Mouse (Mus musculus): ENCODE measurements around the gene Mboat1. TPM values are rescaled to one million over a fixed set of nuclear protein-coding genes. Genes with fewer than 3 reads are reported as not detected.

Mboat1 gene
- polyA plus RNA-seq, 1 experiment, result 2.9 TPM

DNA sequence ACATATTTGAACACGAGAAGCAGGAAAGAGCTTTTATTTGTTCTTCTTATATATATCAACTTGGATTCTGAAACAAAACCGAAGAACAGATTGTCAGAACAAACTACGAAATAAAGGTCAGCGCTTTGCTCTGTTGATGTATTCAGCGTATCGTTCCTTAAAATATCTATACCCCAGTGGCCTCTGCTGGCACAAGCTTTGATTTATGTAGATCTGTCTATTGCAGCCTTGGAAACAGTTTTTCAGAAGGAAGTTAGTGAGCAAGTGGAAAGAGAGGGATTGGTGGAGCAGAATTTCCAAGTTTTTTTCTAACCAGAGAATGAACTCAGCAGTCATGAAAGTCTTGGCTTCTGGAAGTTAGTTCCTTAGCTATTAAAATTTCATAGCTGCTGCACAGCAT, 103.1 kb downstream of the Mboat1 start:
- 85% methylated on average over 6 of the region's 6 CpGs for WGBS
- Histone ChIP-seq H3K4me3 (replicated peaks; ENCODE audit: control insufficient read depth, low read depth, low read length) (no peak overlapping the region), H3K4me1 (ENCODE audit: control insufficient read depth, insufficient read depth, low read length) (no peaks in the 10 kb centered on the region), H3K27ac (ENCODE audit: control insufficient read depth, insufficient read depth, low read depth, low read length, poor library complexity) (no peak overlapping the region)
- TF ChIP-seq CTCF (IDR thresholded peaks at IDR 0.05; ENCODE audit: control insufficient read depth, insufficient read depth, low read length), result no peak
- no peak for TF ChIP-seq POLR2A (IDR thresholded peaks at IDR 0.05; ENCODE audit: borderline replicate concordance, control insufficient read depth, low read depth, low read length)

DNA sequence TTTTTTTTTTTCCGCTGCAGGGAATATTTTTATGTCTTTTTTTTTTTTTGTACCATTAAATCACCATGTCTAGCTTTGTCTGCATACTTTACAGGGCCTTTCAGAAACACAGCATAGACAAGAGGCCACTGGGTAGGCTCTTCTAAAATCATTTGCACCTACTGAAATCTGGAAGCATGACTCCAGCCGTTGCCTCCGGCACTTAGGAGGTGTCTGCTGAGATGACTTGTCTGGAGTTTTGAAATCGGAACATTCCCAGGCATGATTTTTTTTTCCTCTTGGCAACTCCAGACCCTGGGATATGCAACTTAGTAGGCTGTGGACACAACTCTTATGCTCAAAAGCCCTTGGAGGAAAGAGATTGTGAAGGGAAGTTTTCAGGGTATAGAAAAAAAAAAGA, 109.3 kb downstream of the Mboat1 start:
- H3K4me3 ChIP-seq (replicated peaks; ENCODE audit: control insufficient read depth, low read depth, low read length), result no peak overlapping the region
- whole genome bisulfite sequencing, result 95% methylated on average over 4 of the region's 4 CpGs
- TF ChIP-seq POLR2A (IDR thresholded peaks at IDR 0.05; ENCODE audit: borderline replicate concordance, control insufficient read depth, low read depth, low read length), result no peak
- no peak for TF ChIP-seq CTCF (IDR thresholded peaks at IDR 0.05; ENCODE audit: control insufficient read depth, insufficient read depth, low read length)
- no peak overlapping the region for H3K27ac ChIP-seq (ENCODE audit: control insufficient read depth, insufficient read depth, low read depth, low read length, poor library complexity)
- H3K4me1 ChIP-seq (ENCODE audit: control insufficient read depth, insufficient read depth, low read length), result no peaks in the 10 kb centered on the region

DNA sequence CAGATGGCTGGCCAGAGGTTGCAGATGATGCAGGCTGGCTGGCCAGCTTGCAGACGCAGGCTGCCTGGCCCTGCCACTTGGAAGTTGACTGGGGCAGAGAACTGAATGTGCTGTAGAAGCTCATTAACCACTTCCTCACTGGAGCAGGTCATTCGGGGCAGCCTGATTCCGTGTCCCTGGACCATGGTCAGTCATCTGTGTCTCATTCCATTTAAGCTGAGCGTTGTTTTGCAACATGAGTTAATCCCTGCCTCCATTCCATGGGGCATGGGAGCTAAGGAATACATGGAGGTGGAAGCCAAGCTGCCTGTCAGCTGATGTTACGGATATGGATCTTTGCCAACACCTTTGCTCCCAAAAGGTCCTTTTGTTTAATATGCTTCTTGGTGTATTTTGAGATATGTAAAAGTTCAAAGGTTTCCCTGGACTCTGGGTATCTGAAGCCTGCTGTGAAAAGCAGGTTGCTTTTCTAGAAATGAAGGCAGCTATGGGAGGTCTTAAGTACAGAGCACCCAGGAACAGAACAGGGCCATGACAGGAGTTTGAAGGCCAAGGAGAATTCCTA, 114.1 kb downstream of the Mboat1 start:
- Histone ChIP-seq H3K4me1 (ENCODE audit: control insufficient read depth, insufficient read depth, low read length) (peaks cover 1% of the 10 kb centered on the region; the same call in 1 of the 2 replicates), H3K4me3 (replicated peaks; ENCODE audit: control insufficient read depth, low read depth, low read length) (no peak overlapping the region), H3K27ac (ENCODE audit: control insufficient read depth, insufficient read depth, low read depth, low read length, poor library complexity) (no peak overlapping the region)
- 56% methylated on average over 5 of the region's 5 CpGs for WGBS
- TF ChIP-seq CTCF (IDR thresholded peaks at IDR 0.05; ENCODE audit: control insufficient read depth, insufficient read depth, low read length) (no peak), POLR2A (IDR thresholded peaks at IDR 0.05; ENCODE audit: borderline replicate concordance, control insufficient read depth, low read depth, low read length) (no peak)

DNA sequence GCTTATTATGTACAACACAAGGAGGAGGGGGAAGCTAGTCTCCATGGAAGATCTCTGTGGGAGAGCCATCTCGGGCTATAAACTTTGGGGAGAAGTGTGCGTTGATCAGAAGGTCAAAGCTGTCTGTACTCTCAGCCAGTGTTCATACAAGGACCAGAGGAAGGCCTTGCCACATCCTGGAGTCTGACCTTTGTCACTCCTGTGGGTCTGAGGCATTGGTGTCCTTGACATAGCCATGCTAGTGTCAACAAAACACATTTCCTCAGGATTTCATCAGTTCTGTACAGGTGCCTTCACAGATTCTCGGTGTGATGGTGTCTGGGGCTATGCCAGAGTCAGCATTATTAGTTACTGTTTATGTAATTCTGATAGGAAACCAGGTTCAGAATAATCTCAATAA, 115.1 kb downstream of the Mboat1 start:
- 70% methylated on average over 3 of the region's 3 CpGs for WGBS

DNA sequence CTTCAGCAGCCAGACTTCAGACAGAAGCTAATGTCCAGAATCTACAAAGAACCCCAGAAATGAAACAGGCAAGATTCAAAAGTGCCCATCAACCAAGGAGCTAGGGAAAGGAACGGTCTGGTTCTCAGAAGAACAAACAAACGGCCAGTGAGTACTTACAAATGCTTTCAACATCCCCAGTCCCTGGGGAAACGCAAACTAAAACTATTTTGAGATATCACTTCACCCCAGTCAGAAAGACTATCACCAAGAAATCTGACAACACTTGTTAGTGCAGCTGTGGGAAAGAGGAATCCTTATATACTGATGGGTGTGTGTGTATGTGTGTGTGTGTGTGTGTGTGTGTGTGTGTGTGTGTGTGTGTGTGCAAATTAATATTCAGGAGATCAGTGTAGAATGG, 116.4 kb downstream of the Mboat1 start:
- Histone ChIP-seq H3K4me1 (ENCODE audit: control insufficient read depth, insufficient read depth, low read length) (peaks cover 1% of the 10 kb centered on the region; the same call in 1 of the 2 replicates), H3K4me3 (replicated peaks; ENCODE audit: control insufficient read depth, low read depth, low read length) (no peak overlapping the region), H3K27ac (ENCODE audit: control insufficient read depth, insufficient read depth, low read depth, low read length, poor library complexity) (no peak overlapping the region)
- 40% methylated on average over 3 of the region's 3 CpGs for WGBS
- no peak for TF ChIP-seq POLR2A (IDR thresholded peaks at IDR 0.05; ENCODE audit: borderline replicate concordance, control insufficient read depth, low read depth, low read length)
- no peak for TF ChIP-seq CTCF (IDR thresholded peaks at IDR 0.05; ENCODE audit: control insufficient read depth, insufficient read depth, low read length)

More for the DNA sequence above, 115.1 kb downstream of the Mboat1 start:
- TF ChIP-seq POLR2A (IDR thresholded peaks at IDR 0.05; ENCODE audit: borderline replicate concordance, control insufficient read depth, low read depth, low read length) (no peak), CTCF (IDR thresholded peaks at IDR 0.05; ENCODE audit: control insufficient read depth, insufficient read depth, low read length) (no peak)
- Histone ChIP-seq H3K4me3 (replicated peaks; ENCODE audit: control insufficient read depth, low read depth, low read length) (no peak overlapping the region), H3K27ac (ENCODE audit: control insufficient read depth, insufficient read depth, low read depth, low read length, poor library complexity) (no peak overlapping the region), H3K4me1 (ENCODE audit: control insufficient read depth, insufficient read depth, low read length) (peaks cover 1% of the 10 kb centered on the region; the same call in 1 of the 2 replicates)

DNA sequence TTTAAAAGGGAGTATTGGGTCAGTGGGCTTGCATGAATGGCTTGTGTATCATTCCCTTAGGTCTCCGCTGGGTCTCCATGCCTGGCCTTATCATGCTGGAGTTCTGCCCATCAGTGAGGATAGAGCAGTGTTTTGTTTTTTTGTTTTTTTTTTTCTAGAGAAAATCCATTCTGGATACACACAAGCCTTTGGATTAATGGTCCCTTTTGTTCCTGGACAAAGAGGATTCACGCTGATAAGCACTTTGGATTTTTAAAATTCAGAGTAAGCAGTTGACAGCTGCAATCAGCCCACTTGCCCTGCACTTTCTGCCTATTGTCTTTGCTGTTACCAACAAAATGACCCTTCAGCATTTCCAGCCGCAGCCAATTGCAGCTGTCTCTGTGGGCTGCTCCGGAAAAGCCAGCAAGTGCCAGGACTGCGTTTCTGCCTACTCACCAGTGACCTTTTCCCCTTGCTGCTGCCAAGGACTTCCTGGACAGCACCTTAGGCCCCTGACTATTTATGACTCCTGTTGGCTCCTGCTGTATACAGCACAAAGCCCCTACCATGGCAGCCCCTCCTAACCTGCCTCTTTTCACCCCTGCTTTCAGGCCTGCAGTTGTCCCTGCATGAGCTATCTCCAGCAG, 117.5 kb downstream of the Mboat1 start:
- Histone ChIP-seq H3K4me3 (replicated peaks; ENCODE audit: control insufficient read depth, low read depth, low read length) (no peak overlapping the region), H3K27ac (ENCODE audit: control insufficient read depth, insufficient read depth, low read depth, low read length, poor library complexity) (no peak overlapping the region), H3K4me1 (ENCODE audit: control insufficient read depth, insufficient read depth, low read length) (peaks cover 1% of the 10 kb centered on the region; the same call in 1 of the 2 replicates)
- TF ChIP-seq CTCF (IDR thresholded peaks at IDR 0.05; ENCODE audit: control insufficient read depth, insufficient read depth, low read length) (no peak), POLR2A (IDR thresholded peaks at IDR 0.05; ENCODE audit: borderline replicate concordance, control insufficient read depth, low read depth, low read length) (no peak)
- WGBS, result 28% methylated on average over 5 of the region's 5 CpGs

DNA sequence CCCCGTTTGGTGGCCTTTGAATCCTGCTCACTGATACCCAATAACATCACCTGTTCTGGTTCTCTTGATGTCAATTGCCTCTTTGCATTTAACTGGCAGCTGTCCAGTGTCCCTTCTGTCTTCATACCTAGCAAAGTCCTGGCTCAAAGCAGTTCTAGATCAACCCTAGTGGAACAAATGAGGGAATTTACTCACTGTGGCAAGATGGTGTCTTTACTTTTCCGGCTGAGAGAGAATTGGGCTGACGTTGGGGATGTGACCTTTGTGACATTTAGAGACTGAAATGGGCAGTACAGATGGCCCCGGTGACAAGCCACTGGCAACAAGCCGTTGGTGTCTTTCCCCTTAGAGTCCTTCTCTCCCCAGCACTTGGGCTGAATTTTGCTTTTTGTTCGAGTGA, 118.1 kb downstream of the Mboat1 start:
- WGBS, result 66% methylated on average over 6 of the region's 6 CpGs

DNA sequence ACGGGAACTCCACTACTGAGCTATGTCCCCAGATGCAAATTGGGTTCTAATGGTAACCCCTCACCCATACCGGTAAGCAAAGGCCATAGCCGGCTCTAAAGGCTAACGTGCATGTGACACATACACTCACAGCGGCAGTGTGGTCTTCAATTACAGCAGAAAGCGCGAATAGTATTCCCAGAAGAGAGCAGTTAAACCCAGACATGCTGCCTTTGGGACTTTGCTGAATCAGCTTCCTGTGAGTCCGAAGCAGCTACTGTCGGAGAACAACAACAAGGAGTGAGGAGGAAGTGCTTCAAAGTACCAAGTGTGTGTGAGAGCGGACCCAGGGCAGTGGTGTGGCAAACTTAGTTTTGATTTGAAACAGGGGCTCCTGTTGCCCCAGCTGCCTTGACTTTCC, 122.5 kb downstream of the Mboat1 start:
- 35% methylated on average over 10 of the region's 10 CpGs for WGBS
- H3K27ac ChIP-seq (ENCODE audit: control insufficient read depth, insufficient read depth, low read depth, low read length, poor library complexity), result no peak overlapping the region

More for the DNA sequence above, 118.1 kb downstream of the Mboat1 start:
- no peak overlapping the region for H3K4me3 ChIP-seq (replicated peaks; ENCODE audit: control insufficient read depth, low read depth, low read length)
- H3K27ac ChIP-seq (ENCODE audit: control insufficient read depth, insufficient read depth, low read depth, low read length, poor library complexity), result no peak overlapping the region
- peaks cover 1% of the 10 kb centered on the region; the same call in 1 of the 2 replicates for H3K4me1 ChIP-seq (ENCODE audit: control insufficient read depth, insufficient read depth, low read length)
- TF ChIP-seq POLR2A (IDR thresholded peaks at IDR 0.05; ENCODE audit: borderline replicate concordance, control insufficient read depth, low read depth, low read length), result no peak
- no peak for TF ChIP-seq CTCF (IDR thresholded peaks at IDR 0.05; ENCODE audit: control insufficient read depth, insufficient read depth, low read length)

More for the DNA sequence above, 122.5 kb downstream of the Mboat1 start:
- Histone ChIP-seq H3K4me3 (replicated peaks; ENCODE audit: control insufficient read depth, low read depth, low read length) (no peak overlapping the region), H3K4me1 (ENCODE audit: control insufficient read depth, insufficient read depth, low read length) (peaks cover 1% of the 10 kb centered on the region; the same call in 1 of the 2 replicates)
- TF ChIP-seq CTCF (IDR thresholded peaks at IDR 0.05; ENCODE audit: control insufficient read depth, insufficient read depth, low read length) (no peak), POLR2A (IDR thresholded peaks at IDR 0.05; ENCODE audit: borderline replicate concordance, control insufficient read depth, low read depth, low read length) (no peak)

All from bone marrow, adult 2 months (tissue).